Mouse (Mus musculus) embryonic facial prominence, embryonic 10.5 days (tissue): ENCODE results near the gene Lgals4. TPM values are rescaled to one million over a fixed set of nuclear protein-coding genes. Genes with fewer than 3 reads are reported as not detected.
A peak's percentile ranks its signal among the peaks of the same experiment; 100 is the strongest.

ENCODE experiments used
- DNase-seq: peaks from one replicate; pipeline ENCODE4 v3.0.0-alpha.2; 2017; ENCODE audit warnings: low spot score
- H3K27ac ChIP-seq: fragments of 300-500 bp; sonication (generic); replicated peaks from 2 replicates; pipeline ENCODE4 v1.5.1; 2016; ENCODE audit warnings: mild to moderate bottlenecking
- H3K27me3 ChIP-seq: fragments of 300-500 bp; sonication (generic); replicated peaks from 2 replicates; pipeline ENCODE4 v1.6.1; 2016; ENCODE audit warnings: low read depth, mild to moderate bottlenecking; ENCODE audit not compliant: poor library complexity, severe bottlenecking
- H3K36me3 ChIP-seq: fragments of 300-500 bp; sonication (generic); replicated peaks from 2 replicates; pipeline ENCODE4 v1.6.1; 2016; ENCODE audit warnings: mild to moderate bottlenecking, moderate library complexity
- H3K4me1 ChIP-seq: fragments of 300-500 bp; sonication (generic); 2 replicates; pipeline ENCODE4 v1.6.1; 2016
- H3K4me3 ChIP-seq: fragments of 300-500 bp; sonication (generic); 2 replicates; pipeline ENCODE4 v1.5.1; 2016; ENCODE audit warnings: mild to moderate bottlenecking, moderate library complexity
- H3K9me3 ChIP-seq: fragments of 300-500 bp; sonication (generic); 2 replicates; pipeline ENCODE4 v1.6.1; 2016; ENCODE audit warnings: mild to moderate bottlenecking
- WGBS: fragments of 180-500 bp; shearing (Covaris S2); methylation state at CpG from one replicate; pipeline ENCODE4 v1.1.7; 2016; 5-methylcytosine and 5-hydroxymethylcytosine counted together
- polyA plus RNA-seq: library from polyadenylated mRNA; unstranded; fragments of >200 nt; fragmentation: Nextera tagmentation; extraction: Ambion mirVana; gene quantifications from 2 replicates; pipeline ENCODE4 v1.2.1, GENCODE M21; 2016

Gene Lgals4
- polyA plus RNA-seq, 1 experiment from 2014 or later: 4.4 TPM

DNA sequence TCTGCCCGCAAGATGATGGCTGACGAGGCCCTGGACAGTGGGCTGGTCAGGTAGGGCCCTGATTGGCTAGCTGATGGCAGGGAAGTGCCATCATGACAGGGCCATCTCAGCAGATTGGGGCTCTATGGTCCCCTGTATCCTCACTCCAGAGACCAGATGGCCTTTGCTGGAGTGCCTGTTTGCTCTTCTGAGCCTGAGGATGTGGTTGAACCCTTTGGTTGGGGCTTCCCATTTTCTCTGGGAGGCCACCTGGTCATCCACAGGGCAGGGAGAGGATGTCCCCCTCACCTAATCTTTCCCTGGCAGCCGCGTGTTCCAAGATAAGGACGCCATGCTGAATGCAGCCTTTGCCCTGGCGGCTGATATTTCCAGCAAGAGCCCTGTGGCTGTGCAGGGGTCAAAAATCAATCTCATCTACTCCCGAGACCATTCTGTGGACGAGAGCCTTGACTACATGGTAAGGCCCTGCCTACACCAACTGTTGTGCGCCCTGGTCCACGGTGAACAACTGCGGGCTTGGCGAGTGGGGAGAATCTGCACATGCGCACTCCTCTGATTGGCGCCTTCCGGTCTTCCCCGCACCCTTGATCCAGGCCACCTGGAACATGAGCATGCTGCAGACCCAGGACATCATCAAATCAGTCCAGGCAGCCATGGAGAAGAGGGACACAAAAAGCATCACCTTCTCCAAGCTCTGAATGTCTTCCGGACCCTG lies 2.1 kb upstream of the Lgals4 start:
- H3K4me3 ChIP-seq: no peak overlapping the region
- peaks cover 32% of the 10 kb centered on the region for H3K36me3 ChIP-seq
- WGBS: 92% methylated on average over 17 of the region's 17 CpGs
- no peak for DNase-seq
- H3K27ac ChIP-seq: no peak overlapping the region
- no peaks in the 10 kb centered on the region for H3K4me1 ChIP-seq
- H3K27me3 ChIP-seq: no peaks in the 10 kb centered on the region
- 0 out of 2 replicates have a peak, but pooled peaks cover 4% of the 10 kb centered on the region for H3K9me3 ChIP-seq

DNA sequence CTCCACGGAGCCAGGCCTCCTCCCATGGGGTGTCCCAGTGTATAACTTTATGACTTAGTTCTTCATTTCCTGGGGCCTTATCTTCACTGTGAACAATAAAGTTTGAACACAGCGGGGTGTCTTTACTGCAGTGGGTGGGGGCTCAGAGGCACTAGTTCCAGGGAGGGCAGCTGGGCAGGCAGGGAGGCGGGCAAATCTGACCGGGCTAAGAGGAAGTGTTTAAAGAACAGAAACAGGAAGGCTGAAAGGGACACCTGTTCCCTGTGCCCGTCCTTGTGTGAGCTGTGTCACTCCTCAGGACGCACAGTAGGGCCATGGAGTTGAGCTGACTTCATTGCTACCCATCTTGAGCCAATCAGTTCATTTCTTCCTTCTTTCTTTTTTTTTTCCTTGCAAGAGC lies 1.5 kb upstream of the Lgals4 start:
- H3K36me3 ChIP-seq: peaks cover 32% of the 10 kb centered on the region
- no peaks in the 10 kb centered on the region for H3K27me3 ChIP-seq
- H3K4me3 ChIP-seq: no peak overlapping the region
- 74% methylated on average over 6 of the region's 6 CpGs for WGBS
- no peak for DNase-seq
- no peak overlapping the region for H3K27ac ChIP-seq
- H3K4me1 ChIP-seq: no peaks in the 10 kb centered on the region
- 0 out of 2 replicates have a peak, but pooled peaks cover 4% of the 10 kb centered on the region for H3K9me3 ChIP-seq

- Histone ChIP-seq H3K9me3 (no peaks in the 10 kb centered on the region), H3K4me1 (no peaks in the 10 kb centered on the region), H3K4me3 (no peak overlapping the region), H3K27ac (no peak overlapping the region), H3K27me3 (no peaks in the 10 kb centered on the region), H3K36me3 (peaks cover 4% of the 10 kb centered on the region)
- 84% methylated on average over 5 of the region's 5 CpGs for WGBS
- no peak for DNase-seq
Observed at GRCm38 (mm10) chr7:28836936-28837335, 3.3 kb downstream of the Lgals4 start.

- Histone ChIP-seq H3K4me1 (no peaks in the 10 kb centered on the region), H3K27me3 (no peaks in the 10 kb centered on the region), H3K36me3 (no peaks in the 10 kb centered on the region), H3K27ac (no peak overlapping the region), H3K9me3 (no peaks in the 10 kb centered on the region), H3K4me3 (no peak overlapping the region)
- DNase-seq: no peak
- WGBS: 85% methylated on average over 9 of the region's 9 CpGs
Observed at GRCm38 (mm10) chr7:28838331-28838730, 4.7 kb downstream of the Lgals4 start.

GRCm38 (mm10) chr7:28847273-28847672 lies 13.6 kb downstream of the Lgals4 start:
- no peak for DNase-seq
- Histone ChIP-seq H3K27me3 (no peaks in the 10 kb centered on the region), H3K4me1 (peaks cover 10% of the 10 kb centered on the region), H3K9me3 (0 out of 2 replicates have a peak, but pooled peaks cover 3% of the 10 kb centered on the region), H3K4me3 (no peak overlapping the region), H3K36me3 (no peaks in the 10 kb centered on the region), H3K27ac (no peak overlapping the region)
- 89% methylated on average over 1 of the region's 1 CpGs for WGBS

GRCm38 (mm10) chr7:28849700-28850236 lies 16.1 kb downstream of the Lgals4 start:
- DNase-seq: peak; percentile 52
- WGBS: 42% methylated on average over 1 of the region's 1 CpGs
- no peaks in the 10 kb centered on the region for H3K27me3 ChIP-seq
- no peaks in the 10 kb centered on the region for H3K36me3 ChIP-seq
- no peak overlapping the region for H3K4me3 ChIP-seq
- peaks cover 10% of the 10 kb centered on the region for H3K4me1 ChIP-seq
- 0 out of 2 replicates have a peak, but pooled peaks cover 7% of the 10 kb centered on the region for H3K9me3 ChIP-seq
- H3K27ac ChIP-seq: peak overlapping the region; percentile 60

DNA sequence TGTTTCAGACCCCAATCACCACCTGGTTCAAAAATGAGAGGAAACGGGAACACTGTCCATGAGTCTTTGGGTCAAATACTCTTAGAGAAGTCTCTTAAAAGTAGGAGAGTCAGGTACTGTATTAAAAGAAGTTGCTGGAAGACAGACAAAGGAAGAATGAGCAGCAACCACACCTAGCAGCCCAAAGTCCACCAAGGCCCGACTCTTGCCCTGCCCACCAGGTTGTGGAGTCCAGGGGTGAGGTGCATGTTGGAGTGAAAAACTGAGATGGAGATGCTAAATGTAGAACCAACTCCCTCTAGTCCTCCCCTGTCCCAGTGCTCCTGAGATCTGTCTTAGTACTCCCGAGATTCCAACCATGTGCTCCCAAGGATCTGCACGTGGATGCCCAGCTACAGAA lies 17.0 kb downstream of the Lgals4 start:
- Histone ChIP-seq H3K4me3 (no peak overlapping the region), H3K36me3 (no peaks in the 10 kb centered on the region), H3K27me3 (no peaks in the 10 kb centered on the region), H3K9me3 (0 out of 2 replicates have a peak, but pooled peaks cover 7% of the 10 kb centered on the region), H3K4me1 (peaks cover 10% of the 10 kb centered on the region), H3K27ac (no peak overlapping the region)
- WGBS: 89% methylated on average over 4 of the region's 4 CpGs
- DNase-seq: no peak

DNA sequence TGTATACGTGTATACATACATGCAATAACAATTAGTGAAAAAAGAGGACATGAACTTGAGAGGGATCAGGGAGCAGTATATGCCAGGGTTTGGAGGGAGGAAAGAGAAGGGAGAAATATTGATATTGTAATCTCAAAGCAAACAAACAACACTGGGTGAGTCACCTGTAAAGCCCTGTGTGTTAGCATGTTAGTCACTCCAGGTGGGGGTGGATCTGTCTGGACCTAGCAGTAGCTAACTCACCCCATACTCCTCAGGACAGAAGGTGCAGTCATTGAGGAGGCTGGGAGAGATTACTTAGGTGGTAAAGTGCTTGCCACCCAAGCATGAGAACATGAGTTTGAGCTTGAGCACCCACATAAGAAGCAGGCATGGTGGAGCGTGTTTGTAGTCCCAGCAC lies 26.3 kb downstream of the Lgals4 start:
- DNase-seq: no peak
- Histone ChIP-seq H3K9me3 (no peaks in the 10 kb centered on the region), H3K27me3 (no peaks in the 10 kb centered on the region; the same call in 1 of the 2 replicates), H3K4me1 (peaks cover 12% of the 10 kb centered on the region), H3K36me3 (no peaks in the 10 kb centered on the region), H3K27ac (no peak overlapping the region), H3K4me3 (no peak overlapping the region)
- WGBS: 89% methylated on average over 2 of the region's 2 CpGs

- no peak for DNase-seq
- H3K27me3 ChIP-seq: no peaks in the 10 kb centered on the region; the same call in none of the 2 replicates
- no peaks in the 10 kb centered on the region for H3K36me3 ChIP-seq
- 82% methylated on average over 6 of the region's 6 CpGs for WGBS
- H3K9me3 ChIP-seq: no peaks in the 10 kb centered on the region
- peaks cover 16% of the 10 kb centered on the region for H3K4me1 ChIP-seq
- no peak overlapping the region for H3K27ac ChIP-seq
- no peak overlapping the region for H3K4me3 ChIP-seq
Observed at GRCm38 (mm10) chr7:28860898-28861297, 27.2 kb downstream of the Lgals4 start.

DNA sequence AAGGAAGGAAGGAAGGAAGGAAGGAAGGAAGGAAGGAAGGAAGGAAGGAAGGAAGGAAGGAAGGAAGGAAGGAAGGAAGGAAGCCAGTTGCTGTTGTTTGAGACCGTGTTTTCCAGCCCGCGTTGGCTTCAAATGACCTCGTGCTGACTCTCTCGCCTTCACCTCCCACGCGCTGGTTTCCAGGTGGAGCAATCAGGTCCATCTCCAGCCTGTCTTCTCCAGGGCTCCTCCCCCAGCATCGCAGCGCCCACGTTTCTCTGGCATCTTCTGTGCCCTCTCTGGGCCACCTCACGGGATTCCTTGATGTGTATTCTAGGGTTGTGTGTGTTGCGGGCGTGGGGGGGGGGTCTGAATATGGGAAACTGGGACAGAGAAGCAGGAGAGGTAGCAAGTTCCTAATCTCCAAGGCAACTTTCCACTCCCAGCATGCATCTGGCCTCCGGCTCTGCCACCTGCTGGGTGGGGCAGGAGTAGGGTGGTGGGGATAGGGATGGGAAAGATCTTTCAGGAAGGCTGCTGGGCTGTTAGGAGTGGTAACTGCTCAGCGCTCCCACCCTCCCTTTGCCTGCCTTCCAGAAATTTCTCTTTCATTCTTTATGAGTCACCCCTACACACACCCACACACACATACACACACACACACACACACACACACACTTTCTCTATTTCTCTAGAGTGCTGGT lies 29.3 kb downstream of the Lgals4 start:
- Histone ChIP-seq H3K36me3 (no peaks in the 10 kb centered on the region), H3K9me3 (no peaks in the 10 kb centered on the region), H3K27me3 (no peaks in the 10 kb centered on the region; the same call in none of the 2 replicates), H3K27ac (no peak overlapping the region), H3K4me3 (no peak overlapping the region), H3K4me1 (peaks cover 26% of the 10 kb centered on the region)
- DNase-seq: no peak
- WGBS: 81% methylated on average over 15 of the region's 15 CpGs

GRCm38 (mm10) chr7:28863540-28863939 lies 29.9 kb downstream of the Lgals4 start, which contains the start of gene Lgals7:
TSS of gene Lgals7 (plus strand) at chr7:28863853.
- Histone ChIP-seq H3K27ac (no peak within 1 kb of the TSS; the same call in 1 of the 2 replicates), H3K36me3 (no peaks in the 10 kb centered on the region), H3K9me3 (no peaks in the 10 kb centered on the region), H3K27me3 (no peaks in the 10 kb centered on the region; the same call in none of the 2 replicates), H3K4me3 (no peak within 1 kb of the TSS), H3K4me1 (peaks cover 26% of the 10 kb centered on the region)
- DNase-seq: no peak
- 79% methylated on average over 6 of the region's 6 CpGs for WGBS

DNA sequence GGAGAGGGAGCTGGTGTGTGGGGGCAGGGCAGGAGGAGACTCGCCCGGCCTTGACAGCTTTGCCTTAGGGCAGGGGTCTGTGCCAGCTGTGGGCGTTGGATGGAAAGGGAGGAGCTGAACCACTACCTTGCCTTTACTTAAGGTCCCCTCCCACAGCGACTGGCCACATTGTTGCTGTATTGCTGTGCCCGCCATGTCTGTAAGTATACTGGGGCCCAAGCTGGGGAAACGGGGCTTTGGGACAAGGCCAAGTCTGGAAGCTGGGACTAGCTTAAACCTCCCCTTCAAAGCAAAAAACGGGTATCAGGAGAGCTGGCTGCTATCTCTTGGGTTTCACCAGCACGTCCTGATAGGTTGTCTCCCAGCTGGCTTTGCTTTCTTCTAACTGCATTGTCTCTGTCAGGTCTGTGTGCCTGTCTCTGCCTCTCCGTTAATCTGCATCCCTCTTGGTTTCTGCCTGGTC lies 30.7 kb downstream of the Lgals4 start:
- no peaks in the 10 kb centered on the region for H3K36me3 ChIP-seq
- WGBS: 52% methylated on average over 9 of the region's 9 CpGs
- H3K27me3 ChIP-seq: no peaks in the 10 kb centered on the region; the same call in none of the 2 replicates
- no peaks in the 10 kb centered on the region for H3K9me3 ChIP-seq
- no peak overlapping the region for H3K4me3 ChIP-seq
- peaks cover 26% of the 10 kb centered on the region for H3K4me1 ChIP-seq
- no peak overlapping the region; the same call in 1 of the 2 replicates for H3K27ac ChIP-seq
- DNase-seq: no peak
